Mouse (Mus musculus) testis, adult 2 months (tissue): Measurements from ENCODE around the gene Mllt10.

ENCODE experiments used
- CTCF ChIP-seq: fragments of 200-500 bp; IDR thresholded peaks from 2 replicates; pipeline ENCODE4 v1.5.1; 2012; ENCODE audit warnings: low read depth, mild to moderate bottlenecking, inconsistent platforms, low read length, moderate library complexity; ENCODE audit not compliant: control insufficient read depth, insufficient read depth, insufficient replicate concordance
- POLR2A ChIP-seq: fragments of 200-500 bp; IDR thresholded peaks from 2 replicates; pipeline ENCODE4 v1.6.1; 2012; ENCODE audit warnings: low read depth, mild to moderate bottlenecking, inconsistent platforms, low read length, moderate library complexity; ENCODE audit not compliant: control insufficient read depth

DNA sequence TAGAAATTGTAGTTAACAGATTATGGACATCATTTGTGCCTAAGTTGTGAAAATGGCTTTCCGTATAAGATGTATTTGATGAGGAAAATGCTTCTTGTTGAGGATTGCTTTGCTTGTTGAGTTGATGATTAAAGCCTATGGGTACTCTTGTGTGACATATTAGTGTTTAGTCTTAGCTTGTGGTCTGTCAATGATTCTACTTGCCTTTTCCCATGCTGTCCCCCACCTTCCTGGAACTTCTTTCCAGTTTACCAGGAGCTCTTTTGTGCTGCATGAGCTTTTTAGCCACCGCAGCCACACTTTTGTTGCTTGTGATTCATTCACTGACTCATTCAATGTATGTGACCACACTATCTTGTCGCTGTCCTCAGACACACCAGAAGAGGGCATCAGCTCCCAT is 53.2 kb downstream of the Mllt10 start:
- TF ChIP-seq CTCF (no peak), POLR2A (no peak)
